Mouse (Mus musculus) intestine, embryonic 15.5 days (tissue): ENCODE measurements at regions not wholly inside any gene's neighbourhood (a gene's known extent, or its start where the extent isn't known, plus 50 kb on each side); places are given as distances from the start of the nearest gene placed in this dataset.
A peak's percentile ranks its signal among the peaks of the same experiment; 100 is the strongest.

ENCODE experiments used
- ATAC-seq: fragments of 200-750 bp; cut with Nextera tagmentation; 2 replicates; pipeline ENCODE4 v1.8.0; 2017; ENCODE audit warnings: moderate TSS enrichment, moderate library complexity
- H3K27ac ChIP-seq: fragments of 300-500 bp; sonication (generic); 2 replicates; pipeline ENCODE4 v1.5.1; 2015; ENCODE audit warnings: mild to moderate bottlenecking, inconsistent platforms
- H3K27me3 ChIP-seq: fragments of 300-500 bp; sonication (generic); replicated peaks from 2 replicates; pipeline ENCODE4 v1.6.1; 2015; ENCODE audit warnings: inconsistent platforms
- H3K36me3 ChIP-seq: fragments of 300-500 bp; sonication (generic); 2 replicates; pipeline ENCODE4 v1.6.1; 2015; ENCODE audit warnings: inconsistent platforms
- H3K4me1 ChIP-seq: fragments of 300-500 bp; sonication (generic); replicated peaks from 2 replicates; pipeline ENCODE4 v1.6.1; 2015; ENCODE audit warnings: inconsistent platforms
- H3K4me2 ChIP-seq: fragments of 300-500 bp; sonication (generic); replicated peaks from 2 replicates; pipeline ENCODE4 v1.6.1; 2015; ENCODE audit warnings: mild to moderate bottlenecking, inconsistent platforms
- H3K4me3 ChIP-seq: fragments of 300-500 bp; sonication (generic); replicated peaks from 2 replicates; pipeline ENCODE4 v1.5.1; 2015; ENCODE audit warnings: inconsistent platforms
- H3K9ac ChIP-seq: fragments of 300-500 bp; sonication (generic); 2 replicates; pipeline ENCODE4 v1.6.1; 2015; ENCODE audit warnings: inconsistent platforms
- H3K9me3 ChIP-seq: fragments of 300-500 bp; sonication (generic); 2 replicates; pipeline ENCODE4 v1.6.1; 2016; ENCODE audit warnings: inconsistent platforms
- WGBS: fragments of 180-500 bp; shearing (Covaris S2); methylation state at CpG from one replicate; pipeline ENCODE4 v1.1.7; 2015; 5-methylcytosine and 5-hydroxymethylcytosine counted together

DNA sequence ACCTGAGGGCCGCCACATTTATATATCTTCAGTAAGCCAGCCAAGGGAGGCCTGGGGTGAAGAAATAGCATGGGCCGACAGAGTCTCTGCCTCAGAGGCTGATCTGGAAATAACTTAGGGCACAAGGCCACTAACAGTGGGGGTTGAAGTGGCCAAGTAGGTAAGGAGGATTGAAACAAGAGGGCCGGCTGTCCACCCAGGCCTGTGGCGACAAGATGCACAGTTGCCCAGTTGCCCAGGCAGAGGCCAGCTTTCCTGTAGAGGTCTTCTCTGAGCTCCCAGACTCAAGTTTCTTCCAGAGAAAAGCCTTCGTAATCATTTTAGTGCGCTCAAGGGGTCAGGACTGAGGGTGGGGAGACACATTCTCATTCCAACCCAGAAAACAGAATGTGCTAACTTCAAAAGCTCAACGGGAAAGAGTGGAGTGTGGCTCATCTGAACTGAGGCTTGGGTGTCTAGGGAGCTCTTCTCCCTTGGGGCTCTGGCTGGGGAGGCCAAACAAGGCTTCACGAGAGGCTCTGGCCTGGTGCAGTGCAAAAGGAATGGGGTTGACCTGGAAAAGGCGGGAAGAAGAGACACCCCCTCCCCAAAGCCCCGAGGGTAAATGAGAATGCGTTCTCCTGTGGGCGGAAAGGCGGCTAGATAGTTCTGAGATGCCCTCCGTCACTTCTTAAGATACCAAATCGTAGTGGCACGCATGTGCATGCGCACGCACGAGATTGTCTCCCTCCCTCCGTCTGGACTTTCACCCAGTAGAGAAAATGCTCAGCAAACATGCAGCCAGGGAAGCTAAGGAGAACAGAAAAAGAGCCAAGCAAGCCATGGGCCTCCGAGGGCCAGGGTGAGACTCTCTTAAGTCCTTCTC is 112.7 kb upstream of the Lemd2 start:
- Histone ChIP-seq H3K4me1 (peaks cover 8% of the 10 kb centered on the region), H3K27ac (no peak overlapping the region), H3K4me2 (no peak overlapping the region), H3K4me3 (no peak overlapping the region), H3K9ac (no peak overlapping the region), H3K36me3 (no peaks in the 10 kb centered on the region), H3K27me3 (peaks cover 2% of the 10 kb centered on the region; the same call in 1 of the 2 replicates), H3K9me3 (no peaks in the 10 kb centered on the region)
- ATAC-seq: peak; percentile 53
- 77% methylated on average over 21 of the region's 21 CpGs for WGBS

DNA sequence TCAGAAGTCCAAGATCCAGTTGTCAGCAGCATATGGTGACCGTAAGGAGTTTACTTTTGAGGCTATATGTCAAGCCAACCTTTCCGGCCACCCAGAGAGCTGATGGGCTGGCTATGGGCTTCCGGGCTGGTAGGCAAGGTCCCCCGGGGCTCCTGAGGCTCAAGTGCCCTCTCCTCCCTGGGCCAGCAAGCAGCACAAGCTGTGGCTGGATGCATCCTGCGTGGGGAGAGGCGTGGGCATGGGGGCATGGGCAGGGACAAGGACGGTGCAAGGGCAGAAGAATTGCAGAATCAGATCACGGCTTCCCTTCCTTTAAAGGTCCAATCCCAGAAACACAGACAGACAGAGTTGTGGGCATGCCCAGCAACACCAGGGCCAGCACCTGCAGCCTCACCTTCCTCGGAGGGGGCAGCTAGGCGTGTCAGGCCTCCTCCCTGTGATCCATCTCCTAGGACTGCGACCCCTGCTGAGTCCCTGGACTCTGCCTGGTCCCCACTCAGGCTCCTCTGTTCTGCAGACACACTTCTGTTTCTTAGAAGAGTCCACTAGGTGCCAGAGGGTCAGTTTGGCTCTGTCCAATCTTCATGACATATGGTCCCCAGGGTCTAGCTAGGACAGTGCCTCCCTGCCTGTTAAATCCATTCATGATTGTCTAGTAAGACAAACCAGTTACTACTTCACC is 111.8 kb upstream of the Lemd2 start:
- Histone ChIP-seq H3K4me3 (no peak overlapping the region), H3K9ac (no peak overlapping the region), H3K27me3 (peaks cover 2% of the 10 kb centered on the region; the same call in 1 of the 2 replicates), H3K4me1 (peaks cover 8% of the 10 kb centered on the region), H3K9me3 (no peaks in the 10 kb centered on the region), H3K4me2 (no peak overlapping the region), H3K27ac (no peak overlapping the region), H3K36me3 (no peaks in the 10 kb centered on the region)
- no peak for ATAC-seq
- WGBS: 66% methylated on average over 11 of the region's 11 CpGs

DNA sequence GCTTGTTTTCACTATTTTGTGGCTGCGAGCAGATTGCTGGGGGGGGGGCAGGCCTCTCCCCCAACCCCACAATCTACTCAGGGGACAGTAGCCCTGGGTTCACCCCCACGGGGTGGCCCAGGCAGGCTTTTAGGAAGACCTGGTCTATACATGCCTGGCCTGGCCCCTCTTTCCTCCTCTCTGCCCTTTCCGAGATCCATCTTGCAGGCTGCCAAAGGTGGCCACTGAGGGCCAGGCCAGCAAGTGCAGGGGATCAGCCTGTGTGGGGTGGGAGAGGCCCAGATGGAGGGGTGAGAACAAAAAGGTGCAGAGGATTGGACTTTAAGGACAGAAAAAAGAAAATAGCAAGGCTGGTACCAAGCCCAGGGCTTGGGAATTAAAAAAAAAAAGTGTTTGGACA is 111.2 kb upstream of the Lemd2 start:
- H3K36me3 ChIP-seq: no peaks in the 10 kb centered on the region
- H3K4me1 ChIP-seq: peaks cover 8% of the 10 kb centered on the region
- no peaks in the 10 kb centered on the region for H3K9me3 ChIP-seq
- H3K27ac ChIP-seq: no peak overlapping the region
- 79% methylated on average over 3 of the region's 3 CpGs for WGBS
- no peak overlapping the region for H3K9ac ChIP-seq
- peaks cover 2% of the 10 kb centered on the region; the same call in 1 of the 2 replicates for H3K27me3 ChIP-seq
- no peak overlapping the region for H3K4me3 ChIP-seq
- no peak overlapping the region for H3K4me2 ChIP-seq
- no peak for ATAC-seq

DNA sequence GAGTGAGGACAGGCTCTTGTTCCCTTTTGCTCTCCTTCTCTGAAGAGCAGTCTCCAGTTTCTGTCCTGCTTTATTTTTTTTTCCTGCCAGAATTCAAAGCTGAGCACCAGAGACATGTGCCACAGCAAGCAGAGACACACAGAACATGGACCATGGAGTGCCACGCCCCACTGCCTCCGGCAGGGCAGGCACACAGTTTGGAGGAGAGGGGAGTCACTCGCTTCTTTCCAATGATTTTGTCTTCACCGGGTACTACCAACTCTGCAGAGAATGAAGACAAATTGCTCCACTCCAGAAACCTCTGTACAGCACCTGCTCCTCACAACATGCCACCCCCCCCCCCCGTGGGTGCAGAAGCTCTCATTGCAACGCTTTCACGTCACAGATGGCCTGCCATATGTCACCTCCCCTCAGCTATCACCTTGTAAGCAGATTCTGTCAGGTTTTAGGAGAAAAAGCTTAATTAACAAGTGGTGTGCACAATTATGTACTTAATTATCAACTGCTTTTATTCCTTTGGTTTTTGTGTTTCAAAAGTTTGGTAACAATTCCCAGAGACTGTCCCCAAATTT is 110.6 kb upstream of the Lemd2 start:
- H3K9ac ChIP-seq: no peak overlapping the region
- no peaks in the 10 kb centered on the region for H3K9me3 ChIP-seq
- H3K4me1 ChIP-seq: peaks cover 8% of the 10 kb centered on the region
- H3K36me3 ChIP-seq: no peaks in the 10 kb centered on the region
- H3K27me3 ChIP-seq: peaks cover 2% of the 10 kb centered on the region; the same call in 1 of the 2 replicates
- 53% methylated on average over 7 of the region's 7 CpGs for WGBS
- H3K27ac ChIP-seq: no peak overlapping the region
- H3K4me2 ChIP-seq: no peak overlapping the region
- H3K4me3 ChIP-seq: no peak overlapping the region
- no peak for ATAC-seq

DNA sequence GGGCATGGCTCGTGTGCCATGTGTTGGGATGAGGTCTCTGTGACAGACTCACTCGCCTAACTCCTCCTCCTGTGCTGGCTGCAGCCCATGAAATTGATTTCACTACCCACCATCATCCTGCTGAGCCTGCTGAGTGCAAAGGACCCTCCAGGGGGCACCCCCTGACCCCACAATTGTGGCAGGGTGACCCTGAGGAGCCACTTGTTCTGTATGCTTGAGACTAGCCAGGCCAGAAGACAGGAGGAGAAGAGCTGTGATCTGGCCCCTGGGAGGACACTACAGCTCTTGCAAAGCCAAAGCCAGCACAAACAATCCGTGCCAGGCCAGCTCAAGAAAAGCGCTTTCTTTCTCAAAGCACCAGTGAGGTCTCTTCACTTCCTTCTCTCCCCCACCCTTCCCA is 104.7 kb upstream of the Lemd2 start:
- no peak overlapping the region for H3K9ac ChIP-seq

DNA sequence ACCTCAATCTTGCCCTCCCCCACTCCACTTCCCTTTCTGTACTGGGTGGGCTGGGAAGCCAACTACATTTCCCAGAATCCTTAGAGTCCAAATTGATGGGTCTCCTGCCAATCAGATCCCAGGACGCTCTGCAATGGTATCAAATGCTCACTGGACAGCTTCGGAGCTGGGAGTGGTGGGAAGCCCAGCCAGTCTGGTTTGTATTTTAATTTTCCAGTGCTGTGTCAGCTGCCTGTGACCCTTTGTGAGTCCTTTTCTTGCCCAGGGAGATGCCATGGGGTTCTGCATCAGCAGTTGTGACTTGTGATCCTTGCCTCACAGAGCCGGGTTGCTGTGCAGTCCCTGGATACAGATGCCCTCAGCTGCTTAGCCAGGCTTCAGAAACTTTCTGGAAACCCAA is 100.6 kb upstream of the Lemd2 start:
- no peak for ATAC-seq
- Histone ChIP-seq H3K27ac (no peak overlapping the region), H3K4me2 (no peak overlapping the region), H3K4me3 (no peak overlapping the region), H3K36me3 (no peaks in the 10 kb centered on the region), H3K27me3 (no peaks in the 10 kb centered on the region), H3K9me3 (no peaks in the 10 kb centered on the region), H3K4me1 (no peaks in the 10 kb centered on the region), H3K9ac (no peak overlapping the region)
- 59% methylated on average over 3 of the region's 3 CpGs for WGBS

More for the DNA sequence above, 104.7 kb upstream of the Lemd2 start:
- no peaks in the 10 kb centered on the region; the same call in 1 of the 2 replicates for H3K27me3 ChIP-seq
- no peak for ATAC-seq
- H3K4me3 ChIP-seq: no peak overlapping the region
- no peaks in the 10 kb centered on the region for H3K9me3 ChIP-seq
- 36% methylated on average over 4 of the region's 4 CpGs for WGBS
- H3K4me1 ChIP-seq: no peaks in the 10 kb centered on the region
- no peak overlapping the region for H3K4me2 ChIP-seq
- no peaks in the 10 kb centered on the region for H3K36me3 ChIP-seq
- no peak overlapping the region for H3K27ac ChIP-seq

DNA sequence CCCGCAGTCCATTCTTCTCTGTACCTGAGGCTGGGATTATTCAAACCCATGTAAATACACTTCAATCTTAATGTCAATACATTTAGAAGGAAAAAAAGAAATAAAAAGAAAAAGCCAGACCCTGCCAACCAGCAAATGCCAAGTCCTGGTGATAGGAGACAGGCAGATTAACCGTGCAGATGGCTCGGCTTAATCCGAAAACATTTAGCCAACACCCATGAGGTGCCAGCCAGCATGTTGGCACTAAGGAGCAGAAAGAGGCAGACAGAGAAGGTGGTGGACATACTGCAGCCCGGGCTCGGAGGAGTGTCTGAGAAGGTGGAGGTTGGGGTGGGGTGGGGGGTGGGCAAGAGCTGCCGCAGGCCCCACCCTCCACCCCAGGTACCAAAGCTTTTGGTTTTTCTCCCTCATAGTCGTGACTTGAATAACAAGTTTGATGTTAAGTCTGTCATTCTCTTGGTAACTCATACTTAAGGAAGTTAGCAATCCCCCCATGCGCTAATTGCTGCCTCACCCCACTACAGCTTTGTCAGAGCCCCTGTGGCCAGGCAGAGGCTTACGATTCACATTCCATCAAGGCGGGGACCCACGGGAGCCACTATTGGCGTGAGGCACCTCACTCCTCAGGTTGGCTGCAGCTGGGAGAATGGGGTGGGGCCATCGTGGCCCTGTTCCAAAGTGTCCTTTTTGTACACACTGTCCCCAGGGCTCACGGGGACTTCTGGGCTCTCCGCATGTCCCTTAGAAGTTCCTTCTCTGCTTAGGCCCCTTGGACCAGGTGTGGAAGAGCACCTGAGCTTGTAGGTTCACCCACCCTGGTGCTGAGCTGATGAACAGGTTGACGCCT is 99.6 kb upstream of the Lemd2 start:
- Histone ChIP-seq H3K4me3 (no peak overlapping the region), H3K27me3 (no peaks in the 10 kb centered on the region), H3K27ac (no peak overlapping the region), H3K4me2 (no peak overlapping the region), H3K9me3 (no peaks in the 10 kb centered on the region), H3K4me1 (no peaks in the 10 kb centered on the region), H3K36me3 (no peaks in the 10 kb centered on the region), H3K9ac (no peak overlapping the region)
- 80% methylated on average over 17 of the region's 17 CpGs for WGBS
- ATAC-seq: no peak

DNA sequence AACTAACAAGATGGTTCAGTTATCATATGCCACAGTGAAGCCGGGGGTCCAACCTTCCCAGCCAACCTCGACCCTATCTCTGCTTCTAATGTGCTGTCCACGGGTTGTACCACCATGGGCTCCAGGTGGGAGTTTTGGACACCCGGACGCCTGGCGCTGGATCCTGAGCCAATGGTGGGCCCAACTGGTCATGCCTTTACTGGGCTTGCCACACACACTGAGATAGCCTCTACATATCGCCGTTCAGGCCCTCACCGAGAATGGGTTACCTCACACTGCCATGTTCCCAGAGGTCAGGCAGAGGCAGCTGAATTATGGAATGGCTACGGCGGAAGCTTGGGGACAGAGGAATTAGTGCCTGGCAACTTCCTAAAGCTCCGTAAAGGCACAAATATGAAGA is 98.8 kb upstream of the Lemd2 start:
- H3K36me3 ChIP-seq: no peaks in the 10 kb centered on the region
- no peak for ATAC-seq
- H3K4me1 ChIP-seq: no peaks in the 10 kb centered on the region
- no peaks in the 10 kb centered on the region for H3K27me3 ChIP-seq
- H3K4me3 ChIP-seq: no peak overlapping the region
- 93% methylated on average over 12 of the region's 12 CpGs for WGBS
- H3K4me2 ChIP-seq: no peak overlapping the region
- H3K27ac ChIP-seq: no peak overlapping the region
- no peak overlapping the region for H3K9ac ChIP-seq
- no peaks in the 10 kb centered on the region for H3K9me3 ChIP-seq

DNA sequence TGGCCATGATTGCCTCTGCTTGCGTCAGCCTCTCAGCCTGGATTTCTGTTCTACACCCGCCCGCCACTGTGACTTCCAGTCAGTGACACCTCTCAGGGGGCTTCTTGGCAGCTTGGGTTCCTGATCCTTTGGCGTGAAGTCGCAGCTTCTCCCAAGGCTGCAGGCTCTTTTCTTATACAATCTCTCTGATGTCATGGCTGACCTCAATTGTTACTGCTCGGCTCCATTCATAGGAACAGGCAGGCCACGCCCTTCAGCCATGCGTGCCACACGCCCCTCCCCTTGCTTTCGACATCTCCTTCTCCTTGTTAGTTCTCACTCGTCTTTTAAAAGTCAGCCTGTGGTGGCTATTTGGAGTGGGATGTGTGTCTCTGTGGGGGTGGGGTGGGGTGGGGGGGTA is 97.1 kb upstream of the Lemd2 start:
- no peaks in the 10 kb centered on the region for H3K36me3 ChIP-seq
- H3K9ac ChIP-seq: no peak overlapping the region
- ATAC-seq: no peak
- H3K9me3 ChIP-seq: 0 out of 2 replicates have a peak, but pooled peaks cover 3% of the 10 kb centered on the region
- whole genome bisulfite sequencing: 46% methylated on average over 11 of the region's 11 CpGs
- H3K27me3 ChIP-seq: no peaks in the 10 kb centered on the region
- no peaks in the 10 kb centered on the region for H3K4me1 ChIP-seq
- no peak overlapping the region for H3K27ac ChIP-seq
- no peak overlapping the region for H3K4me2 ChIP-seq
- no peak overlapping the region for H3K4me3 ChIP-seq

DNA sequence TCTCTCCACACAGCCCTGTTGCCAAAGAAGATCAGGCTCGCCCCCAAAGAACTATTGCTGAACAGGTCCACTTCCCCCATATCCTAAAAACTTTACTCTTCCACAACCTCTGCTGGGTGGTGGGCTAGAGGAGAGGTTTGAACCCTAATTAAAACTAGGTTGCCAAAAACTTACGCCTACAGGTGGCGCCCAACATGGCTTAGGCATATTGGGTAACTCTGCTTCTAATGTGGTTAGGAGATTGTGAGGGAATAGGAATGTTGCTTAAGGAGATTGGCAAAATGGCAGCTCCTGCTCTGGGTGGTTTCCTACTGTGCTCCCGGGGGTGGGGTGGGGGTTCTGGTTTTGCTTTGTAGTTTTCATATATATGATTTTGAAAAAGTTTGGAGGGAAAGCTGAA is 95.0 kb upstream of the Lemd2 start:
- Histone ChIP-seq H3K4me1 (no peaks in the 10 kb centered on the region), H3K9me3 (0 out of 2 replicates have a peak, but pooled peaks cover 4% of the 10 kb centered on the region), H3K36me3 (no peaks in the 10 kb centered on the region), H3K27me3 (no peaks in the 10 kb centered on the region), H3K4me3 (no peak overlapping the region), H3K27ac (no peak overlapping the region), H3K4me2 (no peak overlapping the region), H3K9ac (no peak overlapping the region)
- WGBS: 82% methylated on average over 4 of the region's 4 CpGs
- ATAC-seq: no peak

DNA sequence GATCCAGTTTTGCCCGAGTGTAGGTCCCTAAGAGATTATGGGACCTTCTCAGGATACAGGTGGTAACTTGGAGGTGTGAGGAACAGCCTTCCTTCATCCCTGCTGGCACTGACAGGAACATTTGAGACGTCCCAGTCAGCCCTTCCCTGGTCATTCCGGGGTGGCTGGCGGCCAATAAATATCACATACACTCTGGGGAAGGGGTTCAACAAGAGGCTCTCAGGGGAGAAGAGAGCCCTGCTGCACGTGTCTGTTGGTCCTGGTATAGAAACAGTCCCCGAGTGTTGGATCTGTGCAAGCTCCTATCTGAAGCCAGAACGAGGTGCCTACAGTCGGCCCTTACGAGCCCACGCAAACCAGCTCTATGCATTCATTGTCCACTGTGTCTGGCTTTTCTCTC is 94.1 kb upstream of the Lemd2 start:
- H3K9me3 ChIP-seq: 0 out of 2 replicates have a peak, but pooled peaks cover 4% of the 10 kb centered on the region
- H3K27me3 ChIP-seq: no peaks in the 10 kb centered on the region
- H3K36me3 ChIP-seq: no peaks in the 10 kb centered on the region
- H3K27ac ChIP-seq: no peak overlapping the region
- H3K4me3 ChIP-seq: no peak overlapping the region
- no peak for ATAC-seq
- 74% methylated on average over 10 of the region's 10 CpGs for WGBS
- no peak overlapping the region for H3K4me2 ChIP-seq
- H3K9ac ChIP-seq: no peak overlapping the region
- H3K4me1 ChIP-seq: no peaks in the 10 kb centered on the region

DNA sequence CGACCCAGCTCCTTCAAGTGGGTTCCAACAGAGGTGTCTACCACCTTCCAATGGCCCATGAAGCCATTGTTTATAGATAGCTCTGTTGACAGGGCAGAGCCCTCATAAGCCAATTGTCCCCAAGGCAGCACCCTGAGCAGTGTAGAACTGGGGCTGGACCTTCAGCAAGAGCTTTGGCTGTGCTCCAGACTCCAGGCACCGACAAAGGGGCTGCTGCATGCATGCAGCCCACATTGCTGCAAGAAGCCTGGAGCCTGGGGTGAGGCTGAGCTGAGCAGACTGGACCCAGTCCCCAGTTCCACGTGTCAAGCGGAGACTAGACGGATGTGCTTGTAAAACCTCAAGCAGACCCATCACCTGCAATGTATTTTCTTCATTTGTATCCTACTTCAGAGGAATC is 91.9 kb upstream of the Lemd2 start:
- Histone ChIP-seq H3K4me3 (no peak overlapping the region), H3K4me1 (no peaks in the 10 kb centered on the region), H3K27me3 (no peaks in the 10 kb centered on the region), H3K9me3 (0 out of 2 replicates have a peak, but pooled peaks cover 4% of the 10 kb centered on the region), H3K27ac (no peak overlapping the region), H3K4me2 (no peak overlapping the region), H3K36me3 (no peaks in the 10 kb centered on the region), H3K9ac (no peak overlapping the region)
- ATAC-seq: no peak
- WGBS: 85% methylated on average over 5 of the region's 5 CpGs
